Mouse (Mus musculus): ENCODE measurements around the gene Zp3. TPM values are rescaled to one million over a fixed set of nuclear protein-coding genes. Genes with fewer than 3 reads are reported as not detected.

Zp3 gene
- polyA plus RNA-seq, 1 experiment from 2014 or later = 0.23 TPM

DNA sequence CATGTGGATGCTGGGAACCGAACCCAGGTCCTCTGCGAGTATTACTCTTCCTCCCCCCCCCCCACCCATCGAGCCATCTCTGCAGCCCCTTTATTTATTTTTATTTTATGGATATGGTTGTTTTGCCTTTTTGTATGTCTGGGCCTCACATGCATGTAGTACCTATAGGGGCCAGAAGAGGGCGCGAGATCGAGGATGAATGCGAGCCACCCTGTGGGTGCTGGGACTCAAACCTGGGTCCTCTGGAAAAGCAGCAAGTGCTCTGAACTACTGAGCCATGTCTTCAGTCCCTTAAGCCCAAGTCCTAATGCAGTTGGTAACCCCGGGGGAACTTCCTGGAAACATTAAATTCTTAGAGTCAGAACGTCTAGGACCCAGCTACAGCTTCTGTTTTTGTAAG lies 13.0 kb upstream of the Zp3 start:
- no peak overlapping the region for H3K9ac ChIP-seq (ENCODE audit: low read depth, low read length)
- H3K27me3 ChIP-seq (ENCODE audit: control insufficient read depth, insufficient read depth, low read depth, low read length) = no peaks in the 10 kb centered on the region
- no peaks in the 10 kb centered on the region for H3K36me3 ChIP-seq (ENCODE audit: control insufficient read depth, insufficient read depth, low read length)
- no peak overlapping the region for H3K4me3 ChIP-seq (ENCODE audit: low read depth, low read length)
- no peaks in the 10 kb centered on the region for H3K9me3 ChIP-seq (replicated peaks; ENCODE audit: control insufficient read depth, low read length, poor library complexity, severe bottlenecking)
- 72% methylated on average over 9 of the region's 9 CpGs for WGBS
- H3K27ac ChIP-seq (ENCODE audit: low read length) = no peak overlapping the region
- no peak for ATAC-seq
- peaks cover 3% of the 10 kb centered on the region; the same call in 1 of the 2 replicates for H3K4me1 ChIP-seq (ENCODE audit: control insufficient read depth, insufficient read depth, low read length)
- H3K4me2 ChIP-seq (ENCODE audit: low read length) = no peak overlapping the region

DNA sequence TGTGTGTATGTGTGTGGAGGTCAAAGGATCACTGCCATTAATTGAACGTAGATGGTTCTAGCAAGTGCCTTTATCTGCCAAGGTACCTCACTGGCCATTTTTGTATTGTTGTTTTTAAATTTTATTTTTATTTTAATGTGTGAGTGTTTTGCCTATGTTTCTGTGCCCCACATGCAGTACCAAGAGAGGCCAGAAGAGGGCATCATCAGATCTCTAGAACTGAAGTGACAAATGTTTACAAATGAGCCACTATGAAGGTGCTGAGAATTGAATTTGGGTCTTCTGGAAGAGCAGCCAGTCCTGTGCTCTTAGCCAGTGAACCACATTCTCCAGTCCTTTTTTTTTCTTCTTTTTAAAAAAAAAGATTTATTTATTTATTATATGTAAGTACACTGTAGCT lies 11.1 kb upstream of the Zp3 start:
- Histone ChIP-seq H3K4me1 (ENCODE audit: control insufficient read depth, insufficient read depth, low read length) (no peaks in the 10 kb centered on the region), H3K4me2 (ENCODE audit: low read length) (no peak overlapping the region), H3K36me3 (ENCODE audit: control insufficient read depth, insufficient read depth, low read length) (no peaks in the 10 kb centered on the region), H3K27ac (ENCODE audit: low read length) (no peak overlapping the region), H3K9me3 (replicated peaks; ENCODE audit: control insufficient read depth, low read length, poor library complexity, severe bottlenecking) (no peaks in the 10 kb centered on the region), H3K27me3 (ENCODE audit: control insufficient read depth, insufficient read depth, low read depth, low read length) (no peaks in the 10 kb centered on the region), H3K4me3 (ENCODE audit: low read depth, low read length) (no peak overlapping the region), H3K9ac (ENCODE audit: low read depth, low read length) (no peak overlapping the region)
- no peak for ATAC-seq
- WGBS = 62% methylated on average over 1 of the region's 1 CpGs

DNA sequence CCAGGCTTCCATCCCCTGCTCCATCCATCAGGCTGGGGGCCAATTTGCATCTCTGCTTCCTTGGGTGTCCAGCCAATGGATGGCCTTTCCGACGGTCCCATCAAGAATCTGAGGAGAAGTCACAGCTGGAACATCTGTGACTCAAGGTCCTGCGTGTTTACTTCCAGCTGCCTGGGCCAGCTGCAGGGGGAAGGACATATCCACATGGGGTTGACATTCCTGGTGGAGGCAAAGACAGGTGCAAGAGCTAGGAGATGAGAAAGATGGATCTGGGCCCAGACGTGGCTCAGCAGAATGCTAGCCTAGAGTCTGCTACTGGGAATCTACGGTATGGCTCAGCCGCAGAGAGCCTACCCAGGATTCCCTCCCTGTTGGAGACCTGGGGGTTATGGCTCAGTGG lies 9.7 kb upstream of the Zp3 start:
- no peak overlapping the region for H3K4me3 ChIP-seq (ENCODE audit: low read depth, low read length)
- H3K27ac ChIP-seq (ENCODE audit: low read length) = no peak overlapping the region
- no peaks in the 10 kb centered on the region for H3K36me3 ChIP-seq (ENCODE audit: control insufficient read depth, insufficient read depth, low read length)
- no peaks in the 10 kb centered on the region for H3K4me1 ChIP-seq (ENCODE audit: control insufficient read depth, insufficient read depth, low read length)
- no peaks in the 10 kb centered on the region for H3K9me3 ChIP-seq (replicated peaks; ENCODE audit: control insufficient read depth, low read length, poor library complexity, severe bottlenecking)
- H3K27me3 ChIP-seq (ENCODE audit: control insufficient read depth, insufficient read depth, low read depth, low read length) = no peaks in the 10 kb centered on the region
- ATAC-seq = no peak
- 86% methylated on average over 6 of the region's 6 CpGs for WGBS
- no peak overlapping the region for H3K4me2 ChIP-seq (ENCODE audit: low read length)
- no peak overlapping the region for H3K9ac ChIP-seq (ENCODE audit: low read depth, low read length)

DNA sequence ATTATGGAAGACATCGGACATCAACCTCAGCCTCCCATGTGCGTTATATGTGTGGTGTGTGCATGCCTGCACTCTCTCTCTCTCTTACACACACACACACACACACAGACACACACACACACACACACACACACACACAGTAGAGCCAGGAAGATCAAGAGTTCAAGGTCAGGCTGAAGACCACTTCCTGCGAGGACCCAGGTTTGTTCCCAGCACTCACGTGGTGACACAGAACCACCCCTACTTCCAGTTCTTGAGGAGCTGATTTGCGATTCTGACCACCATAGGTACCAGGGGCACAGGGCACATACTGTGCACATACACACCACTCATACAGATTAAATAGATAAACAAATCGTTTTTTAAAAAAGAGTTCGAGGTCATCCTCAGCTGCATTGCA lies 8.0 kb upstream of the Zp3 start:
- 90% methylated on average over 7 of the region's 7 CpGs for WGBS
- H3K27ac ChIP-seq (ENCODE audit: low read length) = no peak overlapping the region

DNA sequence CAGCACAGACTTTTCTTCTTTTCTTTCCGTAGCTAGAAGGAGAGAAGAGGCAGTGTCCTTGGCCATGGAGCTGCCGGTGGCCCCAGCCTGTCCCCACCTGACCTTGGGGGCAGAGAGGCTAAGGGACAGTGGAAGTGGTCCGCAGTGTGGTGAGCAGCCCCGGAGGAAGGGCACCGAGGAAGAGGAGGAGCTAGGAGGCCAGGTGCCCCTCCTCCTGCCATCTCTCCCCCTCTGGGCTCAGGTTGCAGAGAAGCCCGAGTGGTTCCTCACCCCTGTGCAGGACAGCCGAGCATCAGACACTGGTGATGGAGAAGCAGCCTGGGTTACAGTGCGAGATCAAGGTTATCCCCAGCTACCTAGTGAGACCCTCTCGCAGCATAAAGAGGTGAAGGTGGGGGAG lies 5.5 kb upstream of the Zp3 start, which contains the start of gene Ssc4d:
Gene Ssc4d, minus strand, starts transcription at position 167 of the 400 bp plus-strand sequence.
- no peaks in the 10 kb centered on the region for H3K27me3 ChIP-seq (ENCODE audit: control insufficient read depth, insufficient read depth, low read depth, low read length)
- H3K4me1 ChIP-seq (ENCODE audit: control insufficient read depth, insufficient read depth, low read length) = no peaks in the 10 kb centered on the region
- no peak within 1 kb of the TSS for H3K27ac ChIP-seq (ENCODE audit: low read length)
- H3K4me3 ChIP-seq (ENCODE audit: low read depth, low read length) = no peak within 1 kb of the TSS
- no peak for ATAC-seq
- no peaks in the 10 kb centered on the region for H3K9me3 ChIP-seq (replicated peaks; ENCODE audit: control insufficient read depth, low read length, poor library complexity, severe bottlenecking)
- H3K9ac ChIP-seq (ENCODE audit: low read depth, low read length) = no peak within 1 kb of the TSS
- H3K36me3 ChIP-seq (ENCODE audit: control insufficient read depth, insufficient read depth, low read length) = no peaks in the 10 kb centered on the region
- 19% methylated on average over 9 of the region's 9 CpGs for WGBS
- no peak within 1 kb of the TSS for H3K4me2 ChIP-seq (ENCODE audit: low read length)

More for the DNA sequence above, 8.0 kb upstream of the Zp3 start:
- Histone ChIP-seq H3K36me3 (ENCODE audit: control insufficient read depth, insufficient read depth, low read length) (no peaks in the 10 kb centered on the region), H3K4me3 (ENCODE audit: low read depth, low read length) (no peak overlapping the region), H3K27me3 (ENCODE audit: control insufficient read depth, insufficient read depth, low read depth, low read length) (no peaks in the 10 kb centered on the region), H3K9me3 (replicated peaks; ENCODE audit: control insufficient read depth, low read length, poor library complexity, severe bottlenecking) (no peaks in the 10 kb centered on the region), H3K9ac (ENCODE audit: low read depth, low read length) (no peak overlapping the region), H3K4me2 (ENCODE audit: low read length) (no peak overlapping the region), H3K4me1 (ENCODE audit: control insufficient read depth, insufficient read depth, low read length) (no peaks in the 10 kb centered on the region)
- no peak for ATAC-seq

DNA sequence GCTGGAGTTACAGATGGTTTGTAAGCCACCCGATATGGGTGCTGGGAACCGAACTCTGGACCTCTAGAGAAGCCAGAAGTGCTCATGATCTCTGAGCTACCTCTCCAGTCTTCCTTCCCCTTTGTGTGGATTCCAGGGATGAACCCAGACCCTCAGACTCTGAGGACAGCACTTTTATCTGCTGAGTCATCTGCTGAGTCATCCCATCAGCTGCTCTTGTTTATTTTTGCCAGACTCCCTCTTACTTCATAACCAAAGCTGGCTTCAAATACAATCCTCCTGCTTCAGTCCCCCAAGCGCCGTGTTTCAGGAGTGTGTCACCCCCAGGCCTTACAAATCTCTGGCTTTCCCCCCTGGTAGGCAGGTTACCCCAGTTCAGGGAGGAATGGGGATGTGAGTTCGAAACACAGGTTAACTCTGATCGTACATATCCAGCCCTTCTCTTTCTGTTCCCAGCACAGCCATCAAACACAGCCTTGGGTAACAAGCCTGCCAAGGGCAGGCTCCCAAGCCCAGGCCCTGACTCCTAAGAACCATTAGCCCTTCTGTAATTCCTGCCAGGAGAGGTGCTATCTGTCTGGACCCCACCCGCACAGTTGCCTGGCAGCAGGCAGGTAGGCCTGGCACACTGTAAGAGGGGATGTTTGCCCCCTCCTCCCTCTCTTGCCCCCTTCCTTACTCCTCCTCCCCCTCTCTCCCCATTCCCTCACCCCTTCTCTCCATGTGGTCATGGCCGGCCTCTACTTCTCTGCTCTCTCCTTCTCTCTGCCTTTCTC lies 3.8 kb upstream of the Zp3 start:
- Histone ChIP-seq H3K4me3 (ENCODE audit: low read depth, low read length) (no peak overlapping the region), H3K4me2 (ENCODE audit: low read length) (no peak overlapping the region), H3K9me3 (replicated peaks; ENCODE audit: control insufficient read depth, low read length, poor library complexity, severe bottlenecking) (no peaks in the 10 kb centered on the region), H3K27me3 (ENCODE audit: control insufficient read depth, insufficient read depth, low read depth, low read length) (no peaks in the 10 kb centered on the region), H3K9ac (ENCODE audit: low read depth, low read length) (no peak overlapping the region), H3K27ac (ENCODE audit: low read length) (no peak overlapping the region), H3K4me1 (ENCODE audit: control insufficient read depth, insufficient read depth, low read length) (no peaks in the 10 kb centered on the region), H3K36me3 (ENCODE audit: control insufficient read depth, insufficient read depth, low read length) (no peaks in the 10 kb centered on the region)
- ATAC-seq = no peak
- 94% methylated on average over 8 of the region's 8 CpGs for WGBS

DNA sequence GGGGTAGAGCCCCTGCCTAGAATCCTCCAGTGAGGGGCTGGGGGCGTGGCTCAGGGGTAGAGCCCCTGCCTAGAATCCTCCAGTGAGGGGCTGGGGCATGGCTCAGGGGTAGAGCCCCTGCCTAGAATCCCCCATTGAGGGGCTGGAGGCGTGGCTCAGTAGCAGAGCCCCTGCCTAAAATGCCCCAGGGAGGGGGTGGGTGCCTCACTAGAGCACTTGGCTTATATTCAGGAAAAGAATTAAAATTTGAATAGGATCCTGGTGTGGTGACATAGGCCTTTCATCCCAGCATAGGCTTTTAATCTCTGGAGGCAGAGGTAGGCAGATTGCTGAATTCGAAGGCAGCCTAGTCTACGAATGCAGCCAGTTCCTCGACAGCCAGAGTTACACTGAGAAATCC lies 518 bp upstream of the Zp3 start:
- Histone ChIP-seq H3K4me3 (ENCODE audit: low read depth, low read length) (no peak overlapping the region), H3K9me3 (replicated peaks; ENCODE audit: control insufficient read depth, low read length, poor library complexity, severe bottlenecking) (no peaks in the 10 kb centered on the region), H3K4me1 (ENCODE audit: control insufficient read depth, insufficient read depth, low read length) (no peaks in the 10 kb centered on the region), H3K9ac (ENCODE audit: low read depth, low read length) (no peak overlapping the region), H3K4me2 (ENCODE audit: low read length) (no peak overlapping the region), H3K27me3 (ENCODE audit: control insufficient read depth, insufficient read depth, low read depth, low read length) (no peaks in the 10 kb centered on the region), H3K27ac (ENCODE audit: low read length) (no peak overlapping the region), H3K36me3 (ENCODE audit: control insufficient read depth, insufficient read depth, low read length) (no peaks in the 10 kb centered on the region)
- ATAC-seq = no peak
- WGBS = 72% methylated on average over 5 of the region's 5 CpGs

DNA sequence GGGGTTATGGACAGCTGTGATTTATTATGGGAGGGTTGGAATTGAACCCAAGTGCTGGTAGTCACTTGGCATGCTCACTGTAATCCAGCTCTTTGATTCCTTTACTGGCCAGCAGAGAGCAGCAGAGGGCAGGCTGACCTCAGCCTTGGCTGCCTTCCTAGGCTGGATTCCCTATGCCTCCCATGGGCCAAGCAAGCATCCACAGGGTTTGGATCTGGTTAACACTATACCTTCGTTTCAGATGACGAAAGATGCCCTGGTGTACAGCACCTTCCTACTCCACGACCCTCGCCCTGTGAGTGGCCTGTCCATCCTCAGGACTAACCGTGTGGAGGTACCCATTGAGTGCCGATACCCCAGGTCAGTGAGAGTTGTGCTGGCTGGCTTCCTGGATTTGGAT lies 2.5 kb downstream of the Zp3 start:
- H3K4me2 ChIP-seq (ENCODE audit: low read length) = no peak overlapping the region
- no peak for ATAC-seq
- H3K27ac ChIP-seq (ENCODE audit: low read length) = no peak overlapping the region
- H3K4me1 ChIP-seq (ENCODE audit: control insufficient read depth, insufficient read depth, low read length) = no peaks in the 10 kb centered on the region
- no peaks in the 10 kb centered on the region for H3K27me3 ChIP-seq (ENCODE audit: control insufficient read depth, insufficient read depth, low read depth, low read length)
- 38% methylated on average over 6 of the region's 6 CpGs for WGBS
- no peak overlapping the region for H3K9ac ChIP-seq (ENCODE audit: low read depth, low read length)
- H3K4me3 ChIP-seq (ENCODE audit: low read depth, low read length) = no peak overlapping the region
- H3K9me3 ChIP-seq (replicated peaks; ENCODE audit: control insufficient read depth, low read length, poor library complexity, severe bottlenecking) = no peaks in the 10 kb centered on the region
- H3K36me3 ChIP-seq (ENCODE audit: control insufficient read depth, insufficient read depth, low read length) = no peaks in the 10 kb centered on the region

DNA sequence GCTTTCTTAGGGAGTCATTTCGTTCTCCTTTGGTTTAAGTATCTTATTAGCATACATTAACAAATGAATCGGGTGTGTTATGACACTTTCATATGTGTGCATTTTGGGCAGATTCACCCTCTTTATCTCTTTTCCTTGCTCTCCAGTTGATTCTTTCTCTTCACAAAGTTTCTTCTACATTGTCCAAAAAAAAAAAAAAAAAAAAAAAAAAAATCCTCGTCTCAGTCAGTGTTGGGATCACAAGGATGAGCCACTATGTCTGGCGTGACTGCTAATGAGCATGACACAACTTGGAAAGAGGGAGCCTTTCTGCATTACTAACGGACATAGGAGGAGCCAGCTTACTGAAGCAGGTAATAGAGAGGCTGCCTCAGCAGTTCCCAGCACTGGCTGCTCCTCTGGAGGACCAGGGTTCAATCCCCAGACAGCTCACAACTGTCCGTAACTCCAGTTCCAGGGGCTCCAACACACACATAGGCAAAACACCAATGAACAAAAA lies 4.7 kb downstream of the Zp3 start:
- Histone ChIP-seq H3K27ac (ENCODE audit: low read length) (no peak overlapping the region), H3K9me3 (replicated peaks; ENCODE audit: control insufficient read depth, low read length, poor library complexity, severe bottlenecking) (no peaks in the 10 kb centered on the region), H3K9ac (ENCODE audit: low read depth, low read length) (no peak overlapping the region), H3K4me3 (ENCODE audit: low read depth, low read length) (no peak overlapping the region), H3K36me3 (ENCODE audit: control insufficient read depth, insufficient read depth, low read length) (no peaks in the 10 kb centered on the region), H3K27me3 (ENCODE audit: control insufficient read depth, insufficient read depth, low read depth, low read length) (no peaks in the 10 kb centered on the region), H3K4me2 (ENCODE audit: low read length) (no peak overlapping the region), H3K4me1 (ENCODE audit: control insufficient read depth, insufficient read depth, low read length) (no peaks in the 10 kb centered on the region)
- no peak for ATAC-seq
- 64% methylated on average over 6 of the region's 6 CpGs for WGBS

Data from midbrain, embryonic 16.5 days (tissue).